In the genomic region with DNA sequence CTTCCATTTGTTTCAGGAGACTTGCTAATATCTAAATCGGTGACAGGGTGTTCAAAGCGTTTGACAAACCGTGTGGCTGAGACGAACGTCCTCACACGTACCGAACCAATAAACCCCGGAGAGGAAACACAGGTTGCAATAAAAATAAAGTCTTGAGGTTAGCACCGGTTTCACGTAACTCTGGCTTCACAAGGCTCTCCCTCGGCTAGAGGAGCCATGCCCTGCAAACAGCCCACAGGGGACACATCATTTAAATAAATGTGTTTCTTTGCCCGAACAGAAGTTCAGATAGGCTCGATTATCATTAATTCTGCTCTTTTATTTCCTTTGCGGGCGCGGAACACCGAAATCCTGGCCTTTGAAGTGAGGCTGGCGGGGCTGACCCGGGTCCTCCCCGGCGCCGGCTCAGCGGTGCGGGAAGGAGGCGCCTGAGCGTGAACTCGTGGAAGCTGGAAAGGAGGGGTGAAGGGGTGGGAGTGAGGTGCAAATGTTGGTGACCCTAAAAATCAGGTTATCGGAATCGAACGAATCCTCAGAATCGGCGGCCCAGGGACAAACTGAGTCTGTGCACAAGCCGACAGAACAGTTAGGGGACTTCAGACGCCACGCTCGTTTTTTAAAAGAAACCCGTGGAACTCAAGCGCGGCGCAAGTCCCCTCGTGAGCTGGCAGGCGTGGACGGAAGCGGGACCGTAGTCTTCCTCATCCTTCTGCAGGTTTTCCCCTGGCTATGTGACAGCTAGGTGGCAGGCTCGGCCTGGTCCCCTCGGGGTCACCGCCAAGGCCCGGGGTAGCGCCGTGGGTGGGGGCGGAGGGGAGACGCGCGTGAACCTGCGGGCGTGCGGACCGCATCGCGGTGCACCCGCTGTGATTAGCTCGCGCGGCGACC, we compare ENCODE assay signal across 8 mouse cellular contexts. TPM values are rescaled to one million over a fixed set of nuclear protein-coding genes. Genes with fewer than 3 reads are reported as not detected.
DNase-seq lines count a peak whose midpoint lies in the region; ATAC-seq lines count a peak whose summit lies in the region.

No protein-coding gene starts in this region.

- H3K27me3 ChIP-seq in lung, embryonic 16.5 days (ENCODE audit: control insufficient read depth, insufficient read depth, low read depth, low read length) = peaks cover 49% of the 10 kb centered on the region
- H3K27me3 ChIP-seq in forebrain, embryonic 15.5 days = peaks cover 56% of the 10 kb centered on the region
- peaks cover 85% of the 10 kb centered on the region for H3K27me3 ChIP-seq in liver, embryonic 15.5 days

- no peaks in the 10 kb centered on the region for H3K36me3 ChIP-seq in lung, embryonic 16.5 days (ENCODE audit: control insufficient read depth, insufficient read depth, low read length)
- H3K36me3 ChIP-seq in forebrain, embryonic 15.5 days = no peaks in the 10 kb centered on the region
- no peaks in the 10 kb centered on the region for H3K36me3 ChIP-seq in liver, embryonic 15.5 days (replicated peaks)

- WGBS in lung, embryonic 16.5 days = 1% methylated on average over 66 of the region's 66 CpGs
- WGBS in forebrain, embryonic 15.5 days = under 1% methylated on average over 66 of the region's 66 CpGs
- WGBS in liver, embryonic 15.5 days (ENCODE audit: insufficient replicate concordance) = under 1% methylated on average over 66 of the region's 66 CpGs

- H3K9me3 ChIP-seq in lung, embryonic 16.5 days (ENCODE audit: control insufficient read depth, low read length) = no peaks in the 10 kb centered on the region
- no peaks in the 10 kb centered on the region for H3K9me3 ChIP-seq in forebrain, embryonic 15.5 days
- H3K9me3 ChIP-seq in liver, embryonic 15.5 days (replicated peaks) = no peaks in the 10 kb centered on the region

- H3K9ac ChIP-seq in lung, embryonic 16.5 days (ENCODE audit: low read length) = peak overlapping the region; percentile 55
- peak overlapping the region; percentile 22; the same call in 1 of the 2 replicates for H3K9ac ChIP-seq in forebrain, embryonic 15.5 days (replicated peaks)
- no peak overlapping the region for H3K9ac ChIP-seq in liver, embryonic 15.5 days

- H3K27ac ChIP-seq in lung, embryonic 16.5 days (ENCODE audit: low read length) = no peak overlapping the region
- no peak overlapping the region for H3K27ac ChIP-seq in forebrain, embryonic 15.5 days (replicated peaks)
- H3K27ac ChIP-seq in liver, embryonic 15.5 days (replicated peaks) = no peak overlapping the region

- no peak for ATAC-seq in lung, embryonic 16.5 days (ENCODE audit: low read depth)
- peak; percentile 22; the same call in 1 of the 2 replicates for ATAC-seq in forebrain, embryonic 15.5 days (replicated peaks)
- no peak for ATAC-seq in liver, embryonic 15.5 days (ENCODE audit: insufficient read depth)

- H3K4me1 ChIP-seq in lung, embryonic 16.5 days (replicated peaks; ENCODE audit: control insufficient read depth, insufficient read depth, low read length) = peaks cover 16% of the 10 kb centered on the region
- H3K4me1 ChIP-seq in forebrain, embryonic 15.5 days = peaks cover 22% of the 10 kb centered on the region
- peaks cover 16% of the 10 kb centered on the region for H3K4me1 ChIP-seq in liver, embryonic 15.5 days (replicated peaks)

- no peak for DNase-seq in lung, postnatal 10 days
- peak; percentile 32 to 59 for DNase-seq in cerebellum, postnatal 14 days
- peak; percentile 34 for DNase-seq in induced T-regulatory cell, adult 2 months (ENCODE audit: low read depth)
- DNase-seq in retina, postnatal 1 day = peak; percentile 65
- DNase-seq in right cerebral cortex, postnatal 14 days = no peak

- peak overlapping the region; percentile 98 for H3K4me2 ChIP-seq in lung, embryonic 16.5 days (ENCODE audit: low read depth, low read length)
- H3K4me2 ChIP-seq in forebrain, embryonic 15.5 days (replicated peaks) = peak overlapping the region; percentile 87
- H3K4me2 ChIP-seq in liver, embryonic 15.5 days = peak overlapping the region; percentile 64

- peak overlapping the region; percentile 62 for H3K4me3 ChIP-seq in lung, embryonic 16.5 days (ENCODE audit: low read length)
- H3K4me3 ChIP-seq in forebrain, embryonic 15.5 days = peak overlapping the region; percentile 44
- peak overlapping the region; percentile 44 for H3K4me3 ChIP-seq in liver, embryonic 15.5 days (replicated peaks)

RNA-seq across cellular contexts. Expression of gene Shisa3, which starts 0.5 kb away (rescaled TPM):
- polyA plus RNA-seq in lung, embryonic 16.5 days (2015; fragmentation: Nextera tagmentation; extraction: Ambion mirVana) = 2.1 and 2.2 TPM in 2 replicates
- 0.36 and 0.70 TPM in 2 replicates for polyA plus RNA-seq in forebrain, embryonic 15.5 days (2015; fragmentation: Nextera tagmentation; extraction: Ambion mirVana)
- 0.56 and 0.66 TPM in 2 replicates for polyA plus RNA-seq in liver, embryonic 15.5 days (2015; fragmentation: Nextera tagmentation; extraction: Ambion mirVana)

Comparison
In these comparisons a context has a peak if more than half of its experiments do, and no peak if none do; other contexts are left out.
1. DNase-seq: peak in cerebellum, postnatal 14 days (2 of 2), induced T-regulatory cell, adult 2 months (single experiment) and retina, postnatal 1 day (single experiment); none in lung, postnatal 10 days (single experiment) and right cerebral cortex, postnatal 14 days (single experiment).
2. Peak in every context shown above with its lines, with median percentiles within 50 percentile points of each other: H3K4me2 ChIP-seq and H3K4me3 ChIP-seq.